Mouse (Mus musculus) layer of hippocampus, postnatal 14 days (tissue): ENCODE measurements at regions not wholly inside any gene's neighbourhood (a gene's known extent, or its start where the extent isn't known, plus 50 kb on each side); places are given as distances from the start of the nearest gene placed in this dataset.

Source experiments
- DNase-seq, 2 experiments: peaks; one replicate each; pipeline ENCODE4 v3.0.0; 2021 to 2022; ENCODE audit warnings: low spot score in 2 of 2, mixed read lengths in 1 of 2

DNA sequence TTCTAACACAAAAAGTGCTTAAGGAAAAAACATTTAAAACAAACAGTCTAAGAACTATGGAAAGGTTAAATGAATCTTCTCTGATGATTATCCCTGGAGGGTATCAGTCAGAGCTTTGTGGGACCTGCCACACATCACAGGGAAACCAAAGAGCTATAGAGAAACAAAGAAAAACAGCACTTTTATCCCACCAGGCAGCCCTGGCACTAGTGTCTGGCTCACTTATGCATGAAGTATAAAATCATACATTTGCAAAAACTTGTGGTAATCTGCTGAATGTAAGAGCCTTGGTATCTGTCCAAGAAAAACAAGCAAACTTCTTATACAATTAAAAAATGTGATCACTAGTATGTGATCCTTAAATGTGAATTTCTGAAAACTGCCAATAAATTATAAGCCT is 972.4 kb upstream of the Ctnnd2 start:
- DNase-seq = no peak

DNA sequence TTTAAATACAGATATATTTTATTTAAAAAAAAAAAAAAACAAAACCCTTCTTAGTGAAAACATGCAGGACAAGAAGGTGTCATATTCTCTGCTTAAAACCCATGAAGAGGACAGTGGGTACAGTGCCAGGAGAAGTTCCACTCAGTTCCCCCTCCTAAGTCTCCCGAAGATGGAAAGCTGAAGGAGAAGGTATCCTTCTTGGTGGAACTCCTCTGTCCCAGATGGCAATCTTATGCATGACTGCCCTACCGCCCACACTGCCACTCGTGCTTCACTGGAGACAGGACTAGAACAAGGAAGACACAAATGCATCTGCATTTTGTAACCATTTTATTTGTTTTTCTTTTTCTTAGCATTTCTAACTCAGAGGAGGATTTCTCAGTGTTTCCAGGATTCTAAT is 948.7 kb upstream of the Ctnnd2 start:
- DNase-seq = no peak

GRCm38 (mm10) chr15:29226889-29227288 is 945.5 kb upstream of the Ctnnd2 start:
- DNase-seq = peak; percentile 3 to 20

DNA sequence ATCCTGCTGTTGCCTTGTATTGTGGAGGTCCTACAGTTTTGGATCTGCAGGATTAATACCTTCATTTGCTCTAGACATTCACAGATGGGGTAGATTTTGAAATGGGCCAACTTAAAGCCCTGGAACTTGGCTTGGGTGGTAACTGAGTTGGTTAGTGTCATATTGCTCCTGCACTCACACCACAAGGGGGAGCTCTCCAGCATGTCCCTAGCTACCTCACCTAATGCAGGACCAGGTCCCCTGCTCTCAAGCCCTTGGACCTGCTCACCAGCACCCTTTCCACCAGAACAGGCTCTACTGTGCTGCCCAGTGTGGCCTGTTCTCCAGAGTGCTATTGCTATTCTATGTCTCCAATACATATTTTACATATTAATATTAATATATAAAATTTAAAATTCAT is 937.8 kb upstream of the Ctnnd2 start:
- DNase-seq = no peak

GRCm38 (mm10) chr15:29255152-29255551 is 917.2 kb upstream of the Ctnnd2 start:
- DNase-seq = peak in 1 of 2 experiments; percentile 12

DNA sequence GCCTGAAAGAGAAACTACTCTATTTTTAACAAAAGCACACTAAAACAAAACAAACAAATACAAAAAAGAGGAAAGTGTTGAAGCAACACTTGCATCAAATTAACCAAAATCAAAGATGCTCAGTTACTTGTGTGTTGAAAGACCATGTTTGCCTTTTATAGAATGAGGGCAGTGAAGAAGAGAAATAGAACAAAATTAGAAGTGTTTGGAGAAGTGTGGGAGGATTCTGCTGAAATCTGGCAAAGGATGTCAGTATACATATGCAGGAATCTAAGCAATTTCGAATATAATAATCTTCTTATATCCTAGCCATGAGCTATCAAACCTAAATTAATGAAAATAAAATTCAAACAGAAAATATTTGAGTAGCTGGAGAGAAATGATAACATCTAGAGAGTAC is 905.6 kb upstream of the Ctnnd2 start:
- DNase-seq = no peak

GRCm38 (mm10) chr15:29296454-29296853 is 875.9 kb upstream of the Ctnnd2 start:
- DNase-seq = no peak
